Mouse (Mus musculus) olfactory bulb, adult 2 months (tissue): Measurements from ENCODE around the gene Tspan1. TPM values are rescaled to one million over a fixed set of nuclear protein-coding genes. Genes with fewer than 3 reads are reported as not detected.

ENCODE experiments used
- H3K27ac ChIP-seq: fragments of 200-500 bp; 2 replicates; pipeline ENCODE4 v1.5.1; 2012; ENCODE audit warnings: low read depth, low read length; ENCODE audit not compliant: insufficient read depth
- H3K4me1 ChIP-seq: fragments of 200-500 bp; 2 replicates; pipeline ENCODE4 v1.6.1; 2012; ENCODE audit warnings: low read length; ENCODE audit not compliant: control insufficient read depth, insufficient read depth
- H3K4me3 ChIP-seq: fragments of 200-500 bp; 2 replicates; pipeline ENCODE4 v1.5.1; 2012; ENCODE audit warnings: mild to moderate bottlenecking, low read depth, low read length, moderate library complexity; ENCODE audit not compliant: insufficient read depth
- CTCF ChIP-seq: fragments of 200-500 bp; IDR thresholded peaks from 2 replicates; pipeline ENCODE4 v1.5.1; 2012; ENCODE audit warnings: low read depth, mild to moderate bottlenecking, low read length, moderate library complexity; ENCODE audit not compliant: insufficient read depth
- POLR2A ChIP-seq: fragments of 200-500 bp; IDR thresholded peaks from 2 replicates; pipeline ENCODE4 v1.6.1; 2012; ENCODE audit warnings: mild to moderate bottlenecking, low read depth, low read length, moderate library complexity; ENCODE audit not compliant: insufficient read depth
- WGBS: fragments of 180-500 bp; shearing (Covaris S2); methylation state at CpG from one replicate; pipeline ENCODE4 v1.1.7; 2018; 5-methylcytosine and 5-hydroxymethylcytosine counted together
- polyA plus RNA-seq: library from polyadenylated mRNA; stranded (reverse); fragments of >200 nt; gene quantifications from 2 replicates; pipeline ENCODE4 v1.2.4, GENCODE M21; 2012; ENCODE audit warnings: low replicate concordance; ENCODE audit not compliant: missing spikeins, insufficient read depth, insufficient read length

The Tspan1 gene
- polyA plus RNA-seq, 1 experiment, result not detected

- H3K4me3 ChIP-seq, result no peak within 1 kb of the TSS
- 82% methylated on average over 6 of the region's 6 CpGs for WGBS
- TF ChIP-seq CTCF (no peak), POLR2A (no peak)
- peak within 1 kb of the TSS; percentile 26 for H3K27ac ChIP-seq
- H3K4me1 ChIP-seq, result peaks cover 20% of the 10 kb centered on the region
These were observed 5.7 kb upstream of the Tspan1 start, which contains the start of the genes 1700042G07Rik and Gm49337 for GRCm38 (mm10) chr4:116173072-116173471. Gene 1700042G07Rik, plus strand, starts transcription at chr4:116173372. Gene Gm49337, plus strand, starts transcription at chr4:116173384.

- H3K4me1 ChIP-seq, result no peaks in the 10 kb centered on the region
- no peak overlapping the region for H3K4me3 ChIP-seq
- no peak for TF ChIP-seq CTCF
- WGBS, result 41% methylated on average over 3 of the region's 3 CpGs
- no peak overlapping the region for H3K27ac ChIP-seq
These were observed 1.9 kb upstream of the Tspan1 start for GRCm38 (mm10) chr4:116169353-116169672.

GRCm38 (mm10) chr4:116168617-116169352, 1.4 kb upstream of the Tspan1 start:
- H3K27ac ChIP-seq, result no peak overlapping the region
- H3K4me1 ChIP-seq, result no peaks in the 10 kb centered on the region
- WGBS, result 82% methylated on average over 7 of the region's 8 CpGs
- H3K4me3 ChIP-seq, result no peak overlapping the region
- TF ChIP-seq POLR2A, result no peak
- no peak for TF ChIP-seq CTCF

GRCm38 (mm10) chr4:116165708-116166407, 1.5 kb downstream of the Tspan1 start:
- TF ChIP-seq POLR2A (no peak), CTCF (no peak)
- no peak overlapping the region for H3K27ac ChIP-seq
- no peak overlapping the region for H3K4me3 ChIP-seq
- H3K4me1 ChIP-seq, result peaks cover 5% of the 10 kb centered on the region
- WGBS, result 79% methylated on average over 8 of the region's 8 CpGs

- H3K27ac ChIP-seq, result no peak overlapping the region
- no peak overlapping the region for H3K4me3 ChIP-seq
- peaks cover 6% of the 10 kb centered on the region for H3K4me1 ChIP-seq
- WGBS, result 90% methylated on average over 2 of the region's 2 CpGs
- no peak for TF ChIP-seq CTCF
- TF ChIP-seq POLR2A, result no peak
These were observed 2.4 kb downstream of the Tspan1 start for GRCm38 (mm10) chr4:116164759-116165554.

GRCm38 (mm10) chr4:116162142-116162541, 5.3 kb downstream of the Tspan1 start:
- Histone ChIP-seq H3K4me1 (peaks cover 6% of the 10 kb centered on the region), H3K4me3 (no peak overlapping the region), H3K27ac (no peak overlapping the region)
- 49% methylated on average over 4 of the region's 4 CpGs for WGBS
- TF ChIP-seq POLR2A, result no peak
- TF ChIP-seq CTCF, result no peak

- 62% methylated on average over 3 of the region's 3 CpGs for WGBS
- H3K4me1 ChIP-seq, result peaks cover 6% of the 10 kb centered on the region
- H3K27ac ChIP-seq, result no peak overlapping the region
- H3K4me3 ChIP-seq, result no peak overlapping the region
- TF ChIP-seq POLR2A, result no peak
- TF ChIP-seq CTCF, result no peak
These were observed 6.6 kb downstream of the Tspan1 start for GRCm38 (mm10) chr4:116160769-116161168.

- 47% methylated on average over 3 of the region's 3 CpGs for WGBS
- TF ChIP-seq CTCF (no peak), POLR2A (no peak)
These were observed 7.5 kb downstream of the Tspan1 start for GRCm38 (mm10) chr4:116159912-116160311.

GRCm38 (mm10) chr4:116157882-116158281, 9.5 kb downstream of the Tspan1 start:
- H3K27ac ChIP-seq, result no peak overlapping the region
- H3K4me1 ChIP-seq, result peaks cover 6% of the 10 kb centered on the region
- H3K4me3 ChIP-seq, result no peak overlapping the region
- WGBS, result 82% methylated on average over 2 of the region's 2 CpGs
- TF ChIP-seq POLR2A (no peak), CTCF (no peak)

More at GRCm38 (mm10) chr4:116159912-116160311, 7.5 kb downstream of the Tspan1 start:
- no peak overlapping the region for H3K27ac ChIP-seq
- H3K4me3 ChIP-seq, result no peak overlapping the region
- peaks cover 6% of the 10 kb centered on the region for H3K4me1 ChIP-seq
